Comparison of ENCODE assay signal across 19 mouse cellular contexts in genomic region chr9:42339151-42339550, GRCm38 (mm10).
DNase-seq lines count a peak whose midpoint lies in the region; ATAC-seq lines count a peak whose summit lies in the region.
"Had no signal": no experiment of that assay in that cellular context is flagged by ENCODE, and none has a peak within 500 bp of the region (broad histone marks: within the 10 kb centered on the region; RNA-seq: fewer than 3 reads in every experiment).

No protein-coding gene starts in this region.

- 0 out of 2 replicates have a peak overlapping the region, but pooled peaks have one; percentile 23 for H3K27ac ChIP-seq in midbrain, embryonic 10.5 days (replicated peaks)
- H3K27ac ChIP-seq in midbrain, embryonic 15.5 days, result no peak overlapping the region

- no peak overlapping the region for H3K4me2 ChIP-seq in midbrain, embryonic 15.5 days

- H3K4me1 ChIP-seq in midbrain, embryonic 10.5 days, result peaks cover 9% of the 10 kb centered on the region
- no peaks in the 10 kb centered on the region for H3K4me1 ChIP-seq in midbrain, embryonic 15.5 days

- no peak for ATAC-seq in midbrain, embryonic 15.5 days (replicated peaks)
- ATAC-seq: activated CD4-positive, CD25-positive, alpha-beta regulatory T cell, adult 4 months; CD4-positive, CD25-positive, alpha-beta regulatory T cell, adult 4 months; Patski had no signal

- no peak overlapping the region for H3K4me3 ChIP-seq in midbrain, embryonic 10.5 days
- no peak overlapping the region for H3K4me3 ChIP-seq in midbrain, embryonic 15.5 days

- no peaks in the 10 kb centered on the region for H3K27me3 ChIP-seq in midbrain, embryonic 10.5 days (ENCODE audit: low read depth, poor library complexity, severe bottlenecking)
- no peaks in the 10 kb centered on the region for H3K27me3 ChIP-seq in midbrain, embryonic 15.5 days (replicated peaks)

- no peaks in the 10 kb centered on the region for H3K36me3 ChIP-seq in midbrain, embryonic 10.5 days
- H3K36me3 ChIP-seq in midbrain, embryonic 15.5 days (replicated peaks), result no peaks in the 10 kb centered on the region
- H3K36me3 ChIP-seq: G1E had no signal

- no peak for DNase-seq in midbrain, embryonic 10.5 days (ENCODE audit: low spot score)
- peak; percentile 71 for DNase-seq in retina, postnatal 1 day
- DNase-seq in retina, embryonic 14.5 days (ENCODE audit: low spot score), result no peak
- DNase-seq in Muller cell, postnatal 12 days (ENCODE audit: inconsistent ontology term), result peak; percentile 58
- no peak for DNase-seq in kidney, postnatal 36 days
- DNase-seq: adrenal gland, adult 8-10 months; adrenal gland, postnatal 10 days; adrenal gland, postnatal 14 days; adrenal gland, postnatal 25 days; B cell, adult 2 months; cerebellum, adult 11 months; cerebellum, adult 11-12 months; cerebellum, adult 18-20 months; cerebellum, adult 2 months had no signal

- no peak overlapping the region for H3K9ac ChIP-seq in midbrain, embryonic 15.5 days

- H3K9me3 ChIP-seq in midbrain, embryonic 10.5 days (replicated peaks), result no peaks in the 10 kb centered on the region
- no peaks in the 10 kb centered on the region for H3K9me3 ChIP-seq in midbrain, embryonic 15.5 days
- H3K9me3 ChIP-seq: G1E had no signal

- WGBS in midbrain, embryonic 10.5 days, result 78% methylated on average over 4 of the region's 4 CpGs
- 54% methylated on average over 4 of the region's 4 CpGs for WGBS in midbrain, embryonic 15.5 days

Comparison
In these comparisons a context has a peak if more than half of its experiments do, and no peak if none do; other contexts are left out.
1. DNase-seq: peak in retina, postnatal 1 day (single experiment) and Muller cell, postnatal 12 days (single experiment); none in midbrain, embryonic 10.5 days (single experiment), retina, embryonic 14.5 days (single experiment) and kidney, postnatal 36 days (0 of 2).